Mouse (Mus musculus): Measurements from ENCODE around the gene Ttll9. TPM values are rescaled to one million over a fixed set of nuclear protein-coding genes. Genes with fewer than 3 reads are reported as not detected.

Gene Ttll9
- polyA plus RNA-seq, 1 experiment: 4.6 TPM

- no peak overlapping the region for H3K4me3 ChIP-seq (replicated peaks; ENCODE audit: insufficient read depth, low read depth, low read length)
- DNase-seq: no peak
- TF ChIP-seq POLR2A (IDR thresholded peaks at IDR 0.05; ENCODE audit: borderline replicate concordance, insufficient read depth, low read length) (no peak), CTCF (IDR thresholded peaks at IDR 0.05; ENCODE audit: borderline replicate concordance, insufficient read depth, low read depth, low read length) (no peak)
- peaks cover 26% of the 10 kb centered on the region for H3K4me1 ChIP-seq (ENCODE audit: control insufficient read depth, insufficient read depth, low read length)
- H3K27ac ChIP-seq (ENCODE audit: insufficient read depth, low read length): no peak overlapping the region
- 88% methylated on average over 3 of the region's 3 CpGs for WGBS
- H3K27me3 ChIP-seq (ENCODE audit: control insufficient read depth, insufficient read depth, low read length): no peaks in the 10 kb centered on the region
Observed at GRCm38 (mm10) chr2:153005981-153006380, 43.7 kb downstream of the Ttll9 start.

- H3K4me3 ChIP-seq (replicated peaks; ENCODE audit: insufficient read depth, low read depth, low read length): no peak overlapping the region
- peak; percentile 76 to 85 for DNase-seq
- TF ChIP-seq POLR2A (IDR thresholded peaks at IDR 0.05; ENCODE audit: borderline replicate concordance, insufficient read depth, low read length) (no peak), CTCF (IDR thresholded peaks at IDR 0.05; ENCODE audit: borderline replicate concordance, insufficient read depth, low read depth, low read length) (no peak)
- H3K4me1 ChIP-seq (ENCODE audit: control insufficient read depth, insufficient read depth, low read length): peaks cover 30% of the 10 kb centered on the region
- WGBS: 14% methylated on average over 12 of the region's 12 CpGs
- peak overlapping the region; percentile 74 for H3K27ac ChIP-seq (ENCODE audit: insufficient read depth, low read length)
- H3K27me3 ChIP-seq (ENCODE audit: control insufficient read depth, insufficient read depth, low read length): no peaks in the 10 kb centered on the region
Observed at GRCm38 (mm10) chr2:153009192-153009973, 47.1 kb downstream of the Ttll9 start.

DNA sequence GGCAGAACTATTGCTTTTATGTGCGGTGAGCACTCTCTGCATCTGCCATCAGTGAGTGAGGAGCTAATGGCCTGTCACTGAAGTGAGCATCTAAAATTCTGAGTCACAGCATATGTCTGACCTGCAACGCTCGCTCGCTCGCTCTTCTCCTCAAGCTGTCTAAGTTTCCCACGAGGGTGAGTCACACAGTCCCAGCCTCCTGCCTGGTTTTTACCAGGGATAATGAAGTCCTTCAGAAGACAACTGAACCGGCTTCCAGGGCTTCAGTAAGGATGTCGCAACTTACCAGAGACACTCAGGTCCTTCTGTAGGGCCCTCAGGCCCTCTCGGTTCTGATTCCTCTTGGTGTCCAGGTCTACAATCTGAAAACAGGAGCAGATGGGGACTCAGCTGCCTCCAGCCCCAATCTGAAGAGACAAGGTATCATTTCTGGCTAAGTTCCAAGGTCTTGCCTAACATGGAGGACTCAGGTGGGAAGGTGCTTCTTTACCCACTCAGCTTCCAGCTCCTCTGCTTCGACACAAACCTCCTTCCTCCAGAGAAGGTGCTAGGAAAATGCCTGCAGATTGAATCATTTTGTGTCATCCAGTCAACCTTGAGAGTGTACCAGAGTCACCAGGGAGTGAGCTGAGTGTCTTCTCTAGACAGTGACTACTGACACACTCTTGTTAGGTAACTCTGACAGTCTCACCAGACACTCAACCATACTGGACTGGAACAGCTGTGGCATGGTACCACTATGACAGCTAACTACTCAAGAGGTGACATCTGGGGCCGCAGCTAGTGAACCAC, 51.6 kb downstream of the Ttll9 start:
- DNase-seq: peak in 1 of 2 experiments; percentile 55
- Histone ChIP-seq H3K27me3 (ENCODE audit: control insufficient read depth, insufficient read depth, low read length) (no peaks in the 10 kb centered on the region), H3K4me3 (replicated peaks; ENCODE audit: insufficient read depth, low read depth, low read length) (peak overlapping the region; percentile 92), H3K27ac (ENCODE audit: insufficient read depth, low read length) (0 out of 2 replicates have a peak overlapping the region, but pooled peaks have one; percentile 12), H3K4me1 (ENCODE audit: control insufficient read depth, insufficient read depth, low read length) (peaks cover 25% of the 10 kb centered on the region)
- 36% methylated on average over 11 of the region's 11 CpGs for WGBS
- TF ChIP-seq CTCF (IDR thresholded peaks at IDR 0.05; ENCODE audit: borderline replicate concordance, insufficient read depth, low read depth, low read length) (no peak), POLR2A (IDR thresholded peaks at IDR 0.05; ENCODE audit: borderline replicate concordance, insufficient read depth, low read length) (no peak)

- peak within 1 kb of the TSS; percentile 92 for H3K4me3 ChIP-seq (replicated peaks; ENCODE audit: insufficient read depth, low read depth, low read length)
- peaks cover 17% of the 10 kb centered on the region for H3K4me1 ChIP-seq (ENCODE audit: control insufficient read depth, insufficient read depth, low read length)
- peak within 1 kb of the TSS; percentile 45 for H3K27ac ChIP-seq (ENCODE audit: insufficient read depth, low read length)
- 1% methylated on average over 54 of the region's 54 CpGs for WGBS
- TF ChIP-seq CTCF (IDR thresholded peaks at IDR 0.05; ENCODE audit: borderline replicate concordance, insufficient read depth, low read depth, low read length): peak; percentile 87
- peak; percentile 93 for TF ChIP-seq POLR2A (IDR thresholded peaks at IDR 0.05; ENCODE audit: borderline replicate concordance, insufficient read depth, low read length)
- no peaks in the 10 kb centered on the region for H3K27me3 ChIP-seq (ENCODE audit: control insufficient read depth, insufficient read depth, low read length)
- DNase-seq: peak; percentile 95 to 97
Observed at GRCm38 (mm10) chr2:153014758-153015593, 52.7 kb downstream of the Ttll9 start, which contains the start of gene Pdrg1. TSS of gene Pdrg1 (minus strand) at chr2:153015427.

DNA sequence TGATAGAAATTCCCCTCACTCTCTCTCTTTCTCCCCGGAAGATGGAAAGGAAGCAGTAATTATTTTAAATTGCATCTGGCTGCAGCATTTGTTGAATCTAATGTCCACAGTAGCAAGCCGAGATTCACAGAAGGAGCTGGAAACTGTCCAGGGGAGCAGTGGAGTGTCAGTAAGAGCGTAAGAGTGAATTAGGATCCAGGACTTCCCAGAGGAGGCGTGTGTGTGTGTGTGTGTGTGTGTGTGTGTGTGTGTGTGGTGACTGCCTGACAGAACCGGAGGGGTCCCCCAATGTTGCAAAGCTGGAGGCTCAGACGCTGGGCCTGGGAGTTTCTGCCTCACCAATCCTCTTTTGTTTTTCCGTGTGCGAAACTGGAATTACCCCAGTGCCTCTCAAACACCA, 53.5 kb downstream of the Ttll9 start:
- Histone ChIP-seq H3K4me3 (replicated peaks; ENCODE audit: insufficient read depth, low read depth, low read length) (peak overlapping the region; percentile 39), H3K4me1 (ENCODE audit: control insufficient read depth, insufficient read depth, low read length) (peaks cover 16% of the 10 kb centered on the region), H3K27me3 (ENCODE audit: control insufficient read depth, insufficient read depth, low read length) (no peaks in the 10 kb centered on the region), H3K27ac (ENCODE audit: insufficient read depth, low read length) (peak overlapping the region; percentile 45)
- TF ChIP-seq CTCF (IDR thresholded peaks at IDR 0.05; ENCODE audit: borderline replicate concordance, insufficient read depth, low read depth, low read length): no peak
- TF ChIP-seq POLR2A (IDR thresholded peaks at IDR 0.05; ENCODE audit: borderline replicate concordance, insufficient read depth, low read length): no peak
- WGBS: 5% methylated on average over 8 of the region's 8 CpGs
- DNase-seq: peak; percentile 57 to 70

GRCm38 (mm10) chr2:153016786-153017185, 54.5 kb downstream of the Ttll9 start:
- H3K27ac ChIP-seq (ENCODE audit: insufficient read depth, low read length): no peak overlapping the region
- whole genome bisulfite sequencing: 76% methylated on average over 5 of the region's 5 CpGs
- H3K4me1 ChIP-seq (ENCODE audit: control insufficient read depth, insufficient read depth, low read length): peaks cover 16% of the 10 kb centered on the region
- TF ChIP-seq CTCF (IDR thresholded peaks at IDR 0.05; ENCODE audit: borderline replicate concordance, insufficient read depth, low read depth, low read length): no peak
- H3K4me3 ChIP-seq (replicated peaks; ENCODE audit: insufficient read depth, low read depth, low read length): no peak overlapping the region
- DNase-seq: no peak
- no peaks in the 10 kb centered on the region for H3K27me3 ChIP-seq (ENCODE audit: control insufficient read depth, insufficient read depth, low read length)

- TF ChIP-seq CTCF (IDR thresholded peaks at IDR 0.05; ENCODE audit: borderline replicate concordance, insufficient read depth, low read depth, low read length) (no peak), POLR2A (IDR thresholded peaks at IDR 0.05; ENCODE audit: borderline replicate concordance, insufficient read depth, low read length) (no peak)
- Histone ChIP-seq H3K27me3 (ENCODE audit: control insufficient read depth, insufficient read depth, low read length) (no peaks in the 10 kb centered on the region), H3K4me3 (replicated peaks; ENCODE audit: insufficient read depth, low read depth, low read length) (no peak overlapping the region), H3K27ac (ENCODE audit: insufficient read depth, low read length) (no peak overlapping the region), H3K4me1 (ENCODE audit: control insufficient read depth, insufficient read depth, low read length) (peaks cover 17% of the 10 kb centered on the region)
- 65% methylated on average over 3 of the region's 3 CpGs for WGBS
- DNase-seq: no peak
Observed at GRCm38 (mm10) chr2:153019355-153019754, 57.1 kb downstream of the Ttll9 start.
